Mouse (Mus musculus) myocyte (in vitro differentiated cells): ENCODE measurements at regions not wholly inside any gene's neighbourhood (a gene's known extent, or its start where the extent isn't known, plus 50 kb on each side); places are given as distances from the start of the nearest gene placed in this dataset.

Source experiments
- H3K27me3 ChIP-seq: one replicate; pipeline ENCODE4 v1.6.1; 2011; ENCODE audit not compliant: control insufficient read depth, insufficient read depth, insufficient read length
- H3K36me3 ChIP-seq: one replicate; pipeline ENCODE4 v1.6.1; 2011; ENCODE audit not compliant: control insufficient read depth, insufficient read depth
- H3K4me2 ChIP-seq: one replicate; pipeline ENCODE4 v1.6.1; 2011; ENCODE audit warnings: low read depth, control low read depth
- H3K4me3 ChIP-seq: one replicate; pipeline ENCODE4 v1.5.1; 2011; ENCODE audit warnings: mild to moderate bottlenecking, control low read depth, moderate library complexity
- H3K79me2 ChIP-seq: one replicate; pipeline ENCODE4 v1.6.1; 2011; ENCODE audit not compliant: control insufficient read depth, insufficient read depth
- H3ac ChIP-seq: one replicate; pipeline ENCODE4 v1.6.1; 2011; ENCODE audit not compliant: control insufficient read depth, insufficient read length
- CEBPB ChIP-seq: IDR thresholded peaks from 2 replicates; pipeline ENCODE4 v1.6.1; 2011; ENCODE audit warnings: mild to moderate bottlenecking, moderate library complexity; ENCODE audit not compliant: poor library complexity, insufficient read depth, severe bottlenecking
- E2F4 ChIP-seq: IDR thresholded peaks from one replicate; pipeline ENCODE4 v1.6.1; 2011; ENCODE audit warnings: mild to moderate bottlenecking, control low read depth, moderate library complexity; ENCODE audit not compliant: insufficient read depth
- MAX ChIP-seq: IDR thresholded peaks from one replicate; pipeline ENCODE4 v1.6.1; 2011; ENCODE audit warnings: low read depth, mild to moderate bottlenecking, control low read depth
- MYOD1 ChIP-seq, 3 experiments: IDR thresholded peaks; one replicate each; pipeline ENCODE4 v1.6.1; 2011; ENCODE audit warnings: control low read depth in 2 of 3, low read depth in 2 of 3, mild to moderate bottlenecking in 2 of 3, moderate library complexity in 1 of 3; ENCODE audit not compliant: insufficient read length in 2 of 3, control insufficient read depth in 1 of 3
- MYOG ChIP-seq, 3 experiments: IDR thresholded peaks; one replicate each; pipeline ENCODE4 v1.6.1; 2011; ENCODE audit warnings: control low read depth in 2 of 3, low read depth in 2 of 3, mild to moderate bottlenecking in 2 of 3; ENCODE audit not compliant: insufficient read length in 2 of 3, control insufficient read depth in 1 of 3, insufficient read depth in 1 of 3
- POLR2A ChIP-seq: IDR thresholded peaks from one replicate; pipeline ENCODE4 v1.6.1; 2011; ENCODE audit warnings: low read depth, mild to moderate bottlenecking, control low read depth, moderate library complexity; ENCODE audit not compliant: insufficient read length
- POLR2AphosphoS2 ChIP-seq: IDR thresholded peaks from one replicate; pipeline ENCODE4 v1.6.1; 2011; ENCODE audit warnings: low read depth, control low read depth; ENCODE audit not compliant: insufficient read length
- REST ChIP-seq: IDR thresholded peaks from one replicate; pipeline ENCODE4 v1.6.1; 2011; ENCODE audit warnings: mild to moderate bottlenecking, control low read depth, moderate library complexity; ENCODE audit not compliant: insufficient read depth, insufficient read length
- SRF ChIP-seq: IDR thresholded peaks from one replicate; pipeline ENCODE4 v1.6.1; 2011; ENCODE audit warnings: low read depth; ENCODE audit not compliant: control insufficient read depth, insufficient read length
- TCF12 ChIP-seq: IDR thresholded peaks from one replicate; pipeline ENCODE4 v1.6.1; 2011; ENCODE audit warnings: mild to moderate bottlenecking, control low read depth; ENCODE audit not compliant: poor library complexity, insufficient read depth, severe bottlenecking
- TCF3 ChIP-seq: IDR thresholded peaks from one replicate; pipeline ENCODE4 v1.6.1; 2011; ENCODE audit warnings: low read depth, control low read depth; ENCODE audit not compliant: insufficient read length
- USF1 ChIP-seq: IDR thresholded peaks from one replicate; pipeline ENCODE4 v1.6.1; 2011; ENCODE audit warnings: low read depth, mild to moderate bottlenecking, control low read depth, moderate library complexity

- TF ChIP-seq POLR2A, result no peak
- Histone ChIP-seq H3ac (no peak overlapping the region), H3K36me3 (no peaks in the 10 kb centered on the region), H3K4me3 (no peak overlapping the region), H3K27me3 (no peaks in the 10 kb centered on the region), H3K79me2 (no peaks in the 10 kb centered on the region), H3K4me2 (no peak overlapping the region)
These were observed 106.4 kb upstream of the Tnr start for GRCm38 (mm10) chr1:159417176-159417575.

GRCm38 (mm10) chr1:159419301-159419965, 104.1 kb upstream of the Tnr start:
- no peak overlapping the region for H3K4me3 ChIP-seq
- H3K4me2 ChIP-seq, result no peak overlapping the region
- H3K79me2 ChIP-seq, result no peaks in the 10 kb centered on the region
- H3K27me3 ChIP-seq, result no peaks in the 10 kb centered on the region
- H3ac ChIP-seq, result no peak overlapping the region
- no peaks in the 10 kb centered on the region for H3K36me3 ChIP-seq
- TF ChIP-seq E2F4, result no peak
- no peak for TF ChIP-seq MAX
- no peak for TF ChIP-seq SRF
- no peak for TF ChIP-seq POLR2AphosphoS2
- no peak for TF ChIP-seq TCF12
- TF ChIP-seq POLR2A, result no peak
- TF ChIP-seq TCF3, result no peak
- no peak for TF ChIP-seq MYOG (IDR thresholded peaks at IDR 0.05; ENCODE audit: control insufficient read depth in 1 of 3, insufficient read depth in 1 of 3, insufficient read length in 2 of 3, low read depth in 2 of 3)
- TF ChIP-seq CEBPB, result no peak
- TF ChIP-seq MYOD1 (IDR thresholded peaks at IDR 0.05; ENCODE audit: control insufficient read depth in 1 of 3, insufficient read length in 2 of 3, low read depth in 2 of 3), result no peak
- TF ChIP-seq USF1, result no peak
- no peak for TF ChIP-seq REST

GRCm38 (mm10) chr1:159420189-159420588, 103.4 kb upstream of the Tnr start:
- Histone ChIP-seq H3K79me2 (no peaks in the 10 kb centered on the region), H3K36me3 (no peaks in the 10 kb centered on the region), H3K27me3 (no peaks in the 10 kb centered on the region), H3ac (no peak overlapping the region), H3K4me3 (no peak overlapping the region), H3K4me2 (no peak overlapping the region)
- TF ChIP-seq SRF, result no peak
- no peak for TF ChIP-seq MYOG (IDR thresholded peaks at IDR 0.05; ENCODE audit: control insufficient read depth in 1 of 3, insufficient read depth in 1 of 3, insufficient read length in 2 of 3, low read depth in 2 of 3)
- TF ChIP-seq MYOD1 (IDR thresholded peaks at IDR 0.05; ENCODE audit: control insufficient read depth in 1 of 3, insufficient read length in 2 of 3, low read depth in 2 of 3), result no peak
- TF ChIP-seq TCF12, result no peak
- TF ChIP-seq CEBPB, result no peak
- no peak for TF ChIP-seq POLR2A
- TF ChIP-seq POLR2AphosphoS2, result no peak
- no peak for TF ChIP-seq E2F4
- TF ChIP-seq TCF3, result no peak
- no peak for TF ChIP-seq REST
- no peak for TF ChIP-seq MAX
- no peak for TF ChIP-seq USF1

- H3K79me2 ChIP-seq, result no peaks in the 10 kb centered on the region
- no peaks in the 10 kb centered on the region for H3K27me3 ChIP-seq
- H3K4me3 ChIP-seq, result no peak overlapping the region
- TF ChIP-seq TCF12 (no peak), CEBPB (no peak), USF1 (no peak), MYOD1 (IDR thresholded peaks at IDR 0.05; ENCODE audit: control insufficient read depth in 1 of 3, insufficient read length in 2 of 3, low read depth in 2 of 3) (no peak), MYOG (IDR thresholded peaks at IDR 0.05; ENCODE audit: control insufficient read depth in 1 of 3, insufficient read depth in 1 of 3, insufficient read length in 2 of 3, low read depth in 2 of 3) (no peak), E2F4 (no peak), POLR2A (no peak), TCF3 (no peak), SRF (no peak), POLR2AphosphoS2 (no peak), MAX (no peak), REST (no peak)
- H3K36me3 ChIP-seq, result no peaks in the 10 kb centered on the region
- no peak overlapping the region for H3ac ChIP-seq
- no peak overlapping the region for H3K4me2 ChIP-seq
These were observed 99.9 kb upstream of the Tnr start for GRCm38 (mm10) chr1:159423694-159424093.

- Histone ChIP-seq H3K4me2 (no peak overlapping the region), H3K4me3 (no peak overlapping the region), H3K27me3 (no peaks in the 10 kb centered on the region), H3ac (no peak overlapping the region), H3K79me2 (no peaks in the 10 kb centered on the region), H3K36me3 (no peaks in the 10 kb centered on the region)
- TF ChIP-seq E2F4 (no peak), MYOG (IDR thresholded peaks at IDR 0.05; ENCODE audit: control insufficient read depth in 1 of 3, insufficient read depth in 1 of 3, insufficient read length in 2 of 3, low read depth in 2 of 3) (no peak), POLR2A (no peak), TCF12 (no peak), USF1 (no peak), SRF (no peak), POLR2AphosphoS2 (no peak), CEBPB (no peak)
These were observed 93.6 kb upstream of the Tnr start for GRCm38 (mm10) chr1:159429926-159430325.
